Mouse (Mus musculus) hindbrain, embryonic 10.5 days (tissue): ENCODE data around the gene Inhbc. TPM values are rescaled to one million over a fixed set of nuclear protein-coding genes. Genes with fewer than 3 reads are reported as not detected.
A peak's percentile ranks its signal among the peaks of the same experiment; 100 is the strongest.

ENCODE experiments used
- DNase-seq: peaks from one replicate; pipeline ENCODE4 v3.0.0-alpha.2; 2017; ENCODE audit warnings: low spot score
- H3K27ac ChIP-seq: fragments of 300-500 bp; sonication (generic); 2 replicates; pipeline ENCODE4 v1.5.1; 2016; ENCODE audit warnings: mild to moderate bottlenecking, moderate library complexity
- H3K27me3 ChIP-seq: fragments of 300-500 bp; sonication (generic); 2 replicates; pipeline ENCODE4 v1.6.1; 2016; ENCODE audit warnings: mild to moderate bottlenecking; ENCODE audit not compliant: poor library complexity, insufficient read depth, severe bottlenecking
- H3K36me3 ChIP-seq: fragments of 300-500 bp; sonication (generic); 2 replicates; pipeline ENCODE4 v1.6.1; 2016; ENCODE audit warnings: mild to moderate bottlenecking, moderate library complexity
- H3K4me1 ChIP-seq: fragments of 300-500 bp; sonication (generic); replicated peaks from 2 replicates; pipeline ENCODE4 v1.6.1; 2016; ENCODE audit warnings: mild to moderate bottlenecking
- H3K4me3 ChIP-seq: fragments of 300-500 bp; sonication (generic); 2 replicates; pipeline ENCODE4 v1.5.1; 2016; ENCODE audit warnings: mild to moderate bottlenecking, moderate library complexity
- H3K9me3 ChIP-seq: fragments of 300-500 bp; sonication (generic); 2 replicates; pipeline ENCODE4 v1.6.1; 2016; ENCODE audit warnings: mild to moderate bottlenecking, moderate library complexity
- WGBS: fragments of 180-500 bp; shearing (Covaris S2); methylation state at CpG from one replicate; pipeline ENCODE4 v1.1.7; 2016; 5-methylcytosine and 5-hydroxymethylcytosine counted together
- polyA plus RNA-seq: library from polyadenylated mRNA; unstranded; fragments of >200 nt; fragmentation: Nextera tagmentation; extraction: Ambion mirVana; gene quantifications from 2 replicates; pipeline ENCODE4 v1.2.1, GENCODE M21; 2016

Inhbc gene
- polyA plus RNA-seq, 1 experiment from 2014 or later, result 0.13 TPM

DNA sequence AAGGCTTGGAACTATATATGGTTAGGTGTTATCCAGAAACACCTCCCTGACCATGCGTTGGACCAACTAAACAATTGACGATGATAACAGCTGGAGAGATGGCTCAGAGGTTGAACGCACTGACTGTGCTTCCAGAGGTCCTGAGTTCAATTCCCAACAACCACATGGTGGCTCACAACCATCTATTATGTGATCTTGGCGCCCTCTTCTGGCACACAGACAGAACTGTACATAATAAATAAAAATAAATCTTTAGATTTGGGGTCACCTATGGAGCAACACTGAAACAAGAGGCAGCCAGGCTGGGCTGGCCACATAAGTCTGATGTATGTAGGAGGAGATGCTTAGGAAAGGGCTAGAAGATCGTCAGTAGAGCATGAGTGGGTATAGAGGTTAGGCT is 37.1 kb downstream of the Inhbc start:
- DNase-seq, result no peak
- Histone ChIP-seq H3K4me1 (peaks cover 10% of the 10 kb centered on the region; the same call in 1 of the 2 replicates), H3K4me3 (no peak overlapping the region), H3K27me3 (peaks cover 40% of the 10 kb centered on the region), H3K27ac (no peak overlapping the region), H3K9me3 (no peaks in the 10 kb centered on the region), H3K36me3 (peaks cover 57% of the 10 kb centered on the region)
- WGBS, result 60% methylated on average over 5 of the region's 5 CpGs

GRCm38 (mm10) chr10:127332211-127332874 is 37.9 kb downstream of the Inhbc start:
- H3K9me3 ChIP-seq, result no peaks in the 10 kb centered on the region
- WGBS, result 23% methylated on average over 31 of the region's 31 CpGs
- H3K4me3 ChIP-seq, result peak overlapping the region; percentile 44
- peaks cover 10% of the 10 kb centered on the region; the same call in 1 of the 2 replicates for H3K4me1 ChIP-seq
- peaks cover 57% of the 10 kb centered on the region for H3K36me3 ChIP-seq
- DNase-seq, result peak; percentile 59
- peak overlapping the region; percentile 69; the same call in 1 of the 2 replicates for H3K27ac ChIP-seq
- peaks cover 45% of the 10 kb centered on the region for H3K27me3 ChIP-seq

DNA sequence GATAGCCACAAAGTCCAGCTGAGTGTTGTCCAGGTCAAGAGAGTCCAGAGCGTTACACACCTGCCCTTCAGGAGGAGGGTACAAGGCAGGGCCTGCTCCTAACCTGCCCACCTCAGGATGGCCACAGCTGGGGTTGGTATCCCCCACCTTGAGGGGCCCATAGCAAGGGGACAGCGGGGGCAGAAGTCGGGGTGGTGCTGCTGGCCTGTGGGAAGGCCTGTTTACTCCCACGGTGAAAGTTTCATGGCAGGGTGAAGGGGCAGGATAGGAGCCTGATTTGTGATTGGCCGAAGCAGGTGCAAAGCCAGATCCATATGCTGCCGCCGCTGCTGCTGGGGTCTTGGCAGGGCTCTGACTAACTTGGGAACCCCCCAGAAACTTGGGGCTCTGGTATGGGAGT is 40.0 kb downstream of the Inhbc start:
- peaks cover 26% of the 10 kb centered on the region for H3K4me1 ChIP-seq
- WGBS, result 76% methylated on average over 7 of the region's 7 CpGs
- H3K36me3 ChIP-seq, result peaks cover 43% of the 10 kb centered on the region
- no peak overlapping the region for H3K4me3 ChIP-seq
- H3K27ac ChIP-seq, result no peak overlapping the region
- H3K27me3 ChIP-seq, result peaks cover 66% of the 10 kb centered on the region
- no peaks in the 10 kb centered on the region for H3K9me3 ChIP-seq
- no peak for DNase-seq

DNA sequence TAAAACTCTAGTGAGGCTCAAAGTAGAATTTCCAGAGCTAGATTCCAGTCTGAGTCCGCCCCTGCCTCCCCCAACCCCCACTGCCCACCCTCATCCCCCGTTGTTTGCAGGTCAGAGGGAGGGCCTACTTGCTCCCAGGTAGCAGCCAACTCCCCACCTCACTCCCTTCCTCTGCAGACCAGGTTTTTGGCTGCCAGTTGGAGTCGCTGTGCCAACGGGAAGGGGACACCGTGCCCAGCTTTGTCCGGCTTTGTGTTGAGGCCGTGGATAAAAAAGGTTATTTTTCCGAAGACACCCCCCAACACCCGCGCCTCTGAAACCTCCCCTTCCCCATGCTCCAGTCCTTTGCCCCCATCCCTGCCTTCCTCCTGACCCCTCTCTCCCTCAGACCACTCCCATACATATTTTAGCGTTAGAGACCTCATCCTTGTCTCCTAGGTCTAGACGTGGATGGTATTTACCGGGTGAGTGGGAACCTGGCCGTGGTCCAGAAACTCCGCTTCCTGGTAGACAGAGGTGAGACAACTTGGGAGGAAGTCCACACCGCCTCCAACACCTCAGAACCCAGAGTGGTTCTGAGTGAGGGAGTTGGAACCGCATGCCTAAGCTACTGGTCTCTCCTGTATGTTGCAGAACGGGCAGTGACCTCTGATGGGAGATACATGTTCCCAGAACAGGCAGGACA is 42.6 kb downstream of the Inhbc start:
- Histone ChIP-seq H3K4me1 (peaks cover 27% of the 10 kb centered on the region), H3K4me3 (no peak overlapping the region), H3K36me3 (peaks cover 27% of the 10 kb centered on the region), H3K27me3 (peaks cover 92% of the 10 kb centered on the region), H3K9me3 (no peaks in the 10 kb centered on the region), H3K27ac (no peak overlapping the region)
- WGBS, result 45% methylated on average over 18 of the region's 18 CpGs
- DNase-seq, result no peak

DNA sequence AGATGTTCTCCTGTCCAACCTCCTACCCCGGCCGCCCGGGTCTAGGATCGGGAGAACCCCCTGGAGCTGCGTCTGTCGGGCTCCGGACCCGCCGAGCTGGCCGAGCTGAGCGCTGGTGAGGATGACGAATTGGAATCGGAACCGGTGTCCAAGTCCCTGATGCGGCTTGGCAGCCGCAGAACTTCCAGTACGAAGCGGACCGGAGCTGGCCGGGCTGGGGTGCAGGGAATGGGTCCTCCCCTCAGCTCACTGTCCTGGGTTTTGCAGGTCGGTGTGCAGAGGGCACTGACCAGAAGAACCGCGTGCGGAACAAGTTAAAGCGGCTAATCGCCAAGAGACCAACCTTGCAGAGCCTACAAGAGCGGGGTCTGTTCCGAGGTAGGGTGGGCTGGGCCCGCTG is 43.4 kb downstream of the Inhbc start:
- peaks cover 20% of the 10 kb centered on the region for H3K4me1 ChIP-seq
- H3K4me3 ChIP-seq, result peak overlapping the region; percentile 52
- WGBS, result 5% methylated on average over 29 of the region's 29 CpGs
- no peak for DNase-seq
- H3K9me3 ChIP-seq, result no peaks in the 10 kb centered on the region
- peaks cover 20% of the 10 kb centered on the region for H3K36me3 ChIP-seq
- H3K27me3 ChIP-seq, result peaks cover 100% of the 10 kb centered on the region
- peak overlapping the region; percentile 51; the same call in 1 of the 2 replicates for H3K27ac ChIP-seq

DNA sequence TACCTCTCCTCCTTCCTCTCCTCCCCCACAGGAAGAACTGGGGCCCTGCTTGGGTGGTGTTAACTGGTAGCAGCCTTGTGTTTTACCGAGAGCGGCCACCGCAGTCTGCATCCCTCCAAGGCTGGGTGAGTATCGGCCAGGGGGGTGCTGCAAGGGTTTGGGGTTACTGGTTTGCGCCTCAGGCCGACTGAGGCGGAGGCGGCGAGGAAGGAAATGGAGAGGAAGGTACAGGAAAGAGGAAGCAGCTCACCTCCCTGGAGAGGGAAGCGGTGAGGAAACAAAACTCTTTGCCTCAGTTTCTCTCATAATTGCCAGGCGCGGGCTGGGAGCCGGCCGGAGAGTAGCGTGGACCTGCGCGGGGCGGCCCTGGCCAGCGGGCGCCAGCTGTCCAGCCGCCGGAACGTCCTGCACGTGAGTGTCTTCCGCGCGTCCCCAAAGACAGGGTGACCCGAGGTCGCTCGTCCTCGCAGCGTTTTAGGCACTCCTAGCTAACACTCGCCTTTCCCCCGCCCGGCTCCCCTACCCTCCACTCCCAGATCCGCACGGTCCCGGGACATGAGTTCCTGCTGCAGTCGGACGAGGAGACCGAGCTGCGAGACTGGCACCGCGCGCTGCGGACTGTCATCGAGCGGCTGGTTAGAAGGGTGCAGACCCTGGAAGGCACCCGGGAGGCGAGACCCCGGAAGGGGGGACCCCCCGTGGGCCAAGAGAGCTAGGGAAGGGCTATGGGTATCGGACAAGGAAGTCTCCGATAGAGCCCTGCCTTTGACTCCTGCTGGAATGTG is 44.0 kb downstream of the Inhbc start:
- Histone ChIP-seq H3K36me3 (peaks cover 14% of the 10 kb centered on the region), H3K4me3 (peak overlapping the region; percentile 52), H3K9me3 (no peaks in the 10 kb centered on the region), H3K27ac (peak overlapping the region; percentile 51; the same call in 1 of the 2 replicates), H3K4me1 (peaks cover 20% of the 10 kb centered on the region), H3K27me3 (peaks cover 98% of the 10 kb centered on the region)
- DNase-seq, result peak; percentile 60
- WGBS, result 1% methylated on average over 54 of the region's 54 CpGs

GRCm38 (mm10) chr10:127325454-127326016 is 44.7 kb downstream of the Inhbc start:
- 26% methylated on average over 14 of the region's 14 CpGs for WGBS
- no peak overlapping the region for H3K27ac ChIP-seq
- DNase-seq, result no peak

GRCm38 (mm10) chr10:127324495-127324894 is 45.7 kb downstream of the Inhbc start:
- WGBS, result 10% methylated on average over 7 of the region's 7 CpGs
- Histone ChIP-seq H3K36me3 (no peaks in the 10 kb centered on the region), H3K27me3 (peaks cover 81% of the 10 kb centered on the region), H3K4me1 (peaks cover 18% of the 10 kb centered on the region), H3K9me3 (no peaks in the 10 kb centered on the region), H3K4me3 (peak overlapping the region; percentile 9; the same call in 1 of the 2 replicates), H3K27ac (no peak overlapping the region)
- DNase-seq, result peak; percentile 63

More at GRCm38 (mm10) chr10:127325454-127326016, 44.7 kb downstream of the Inhbc start:
- H3K4me1 ChIP-seq, result peaks cover 18% of the 10 kb centered on the region
- H3K36me3 ChIP-seq, result peaks cover 7% of the 10 kb centered on the region
- peaks cover 92% of the 10 kb centered on the region for H3K27me3 ChIP-seq
- no peaks in the 10 kb centered on the region for H3K9me3 ChIP-seq
- peak overlapping the region; percentile 52 for H3K4me3 ChIP-seq

GRCm38 (mm10) chr10:127323131-127323855 is 46.9 kb downstream of the Inhbc start:
- H3K27ac ChIP-seq, result no peak overlapping the region
- no peak for DNase-seq
- H3K4me1 ChIP-seq, result peaks cover 18% of the 10 kb centered on the region
- WGBS, result 77% methylated on average over 17 of the region's 17 CpGs
- H3K36me3 ChIP-seq, result no peaks in the 10 kb centered on the region
- H3K4me3 ChIP-seq, result no peak overlapping the region
- no peaks in the 10 kb centered on the region for H3K9me3 ChIP-seq
- peaks cover 69% of the 10 kb centered on the region for H3K27me3 ChIP-seq

- peaks cover 63% of the 10 kb centered on the region for H3K27me3 ChIP-seq
- no peaks in the 10 kb centered on the region for H3K9me3 ChIP-seq
- WGBS, result 74% methylated on average over 4 of the region's 4 CpGs
These were observed 47.6 kb downstream of the Inhbc start for GRCm38 (mm10) chr10:127322669-127323068.

GRCm38 (mm10) chr10:127322178-127322577 is 48.1 kb downstream of the Inhbc start:
- Histone ChIP-seq H3K4me1 (peaks cover 18% of the 10 kb centered on the region), H3K36me3 (no peaks in the 10 kb centered on the region), H3K4me3 (no peak overlapping the region), H3K27ac (0 out of 2 replicates have a peak overlapping the region, but pooled peaks have one; percentile 18), H3K27me3 (peaks cover 58% of the 10 kb centered on the region), H3K9me3 (no peaks in the 10 kb centered on the region)
- DNase-seq, result no peak
- 69% methylated on average over 13 of the region's 13 CpGs for WGBS

More at GRCm38 (mm10) chr10:127322669-127323068, 47.6 kb downstream of the Inhbc start:
- no peak for DNase-seq
- Histone ChIP-seq H3K27ac (peak overlapping the region; percentile 18; the same call in 1 of the 2 replicates), H3K36me3 (no peaks in the 10 kb centered on the region), H3K4me1 (peaks cover 18% of the 10 kb centered on the region), H3K4me3 (no peak overlapping the region)

- H3K4me3 ChIP-seq, result no peak within 1 kb of the TSS
- peak within 1 kb of the TSS; percentile 18; the same call in 1 of the 2 replicates for H3K27ac ChIP-seq
- no peaks in the 10 kb centered on the region for H3K36me3 ChIP-seq
- DNase-seq, result no peak
- WGBS, result 82% methylated on average over 3 of the region's 3 CpGs
- H3K27me3 ChIP-seq, result peaks cover 52% of the 10 kb centered on the region
- peaks cover 14% of the 10 kb centered on the region for H3K4me1 ChIP-seq
- H3K9me3 ChIP-seq, result no peaks in the 10 kb centered on the region
These were observed 48.6 kb downstream of the Inhbc start, which contains the start of gene Arhgap9 for GRCm38 (mm10) chr10:127321621-127322020. Gene Arhgap9, plus strand, starts transcription at chr10:127321964.
